Mouse (Mus musculus): Measurements from ENCODE around the gene Ifih1. TPM values are rescaled to one million over a fixed set of nuclear protein-coding genes. Genes with fewer than 3 reads are reported as not detected.
A peak's percentile ranks its signal among the peaks of the same experiment; 100 is the strongest.

The Ifih1 gene
- polyA plus RNA-seq (2015; fragmentation: Nextera tagmentation; extraction: Ambion mirVana) = 5.9 and 6.2 TPM in 2 replicates

DNA sequence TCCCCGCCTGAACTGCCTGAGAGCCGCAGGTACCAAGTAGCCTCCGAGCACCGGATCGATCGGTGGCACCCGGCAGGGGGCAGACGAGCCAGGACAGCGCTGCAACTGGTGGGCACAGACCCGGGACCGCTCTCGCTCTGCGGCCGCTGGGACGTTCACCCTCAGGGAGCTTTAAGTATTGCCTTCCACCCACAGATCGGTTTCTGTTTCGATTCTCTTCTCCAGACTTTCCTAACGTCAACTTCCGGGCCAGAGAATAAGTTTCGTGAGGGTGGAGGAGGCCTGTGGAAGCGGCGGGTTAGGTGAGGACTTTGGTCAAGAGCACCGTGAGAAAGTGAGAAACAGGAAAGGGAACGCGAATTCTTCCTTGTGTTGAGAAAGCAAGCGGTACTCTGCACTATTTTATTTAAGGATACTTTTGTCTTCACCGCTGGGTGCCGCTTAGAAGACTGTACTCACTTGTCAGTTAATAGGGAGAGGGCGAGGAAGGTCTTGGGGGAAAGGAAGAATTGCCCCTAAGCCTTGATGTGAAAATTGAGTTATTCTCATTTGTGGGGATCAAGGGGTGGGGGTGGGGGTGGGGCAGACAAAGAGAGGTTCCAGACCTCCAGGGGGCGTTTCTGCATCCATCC lies at the start of gene Ifih1:
Ifih1 (minus strand) TSS at position 242 of the 632 bp plus-strand sequence.
- WGBS (ENCODE audit: insufficient replicate concordance) = under 1% methylated on average over 30 of the region's 30 CpGs
- no peak for TF ChIP-seq EP300 (IDR thresholded peaks at IDR 0.05; ENCODE audit: low read depth)
- TF ChIP-seq CTCF (IDR thresholded peaks at IDR 0.05; ENCODE audit: low read depth) = peak; percentile 68
- H3K27me3 ChIP-seq (ENCODE audit: insufficient read depth, low read length) = no peaks in the 10 kb centered on the region
- H3K9me3 ChIP-seq (ENCODE audit: low read length) = no peaks in the 10 kb centered on the region
- H3K4me1 ChIP-seq (ENCODE audit: insufficient read depth) = peaks cover 19% of the 10 kb centered on the region
- no peaks in the 10 kb centered on the region for H3K36me3 ChIP-seq (replicated peaks; ENCODE audit: insufficient read depth, low read length)
- H3K4me2 ChIP-seq (ENCODE audit: low read depth, low read length) = peak within 1 kb of the TSS; percentile 76
- DNase-seq = peak; percentile 85
- peak within 1 kb of the TSS; percentile 85 for H3K27ac ChIP-seq (ENCODE audit: low read depth)
- H3K4me3 ChIP-seq (ENCODE audit: low read depth, low read length) = peak within 1 kb of the TSS; percentile 68
- ATAC-seq = peak; percentile 90
- H3K9ac ChIP-seq (replicated peaks) = peak within 1 kb of the TSS; percentile 68

DNA sequence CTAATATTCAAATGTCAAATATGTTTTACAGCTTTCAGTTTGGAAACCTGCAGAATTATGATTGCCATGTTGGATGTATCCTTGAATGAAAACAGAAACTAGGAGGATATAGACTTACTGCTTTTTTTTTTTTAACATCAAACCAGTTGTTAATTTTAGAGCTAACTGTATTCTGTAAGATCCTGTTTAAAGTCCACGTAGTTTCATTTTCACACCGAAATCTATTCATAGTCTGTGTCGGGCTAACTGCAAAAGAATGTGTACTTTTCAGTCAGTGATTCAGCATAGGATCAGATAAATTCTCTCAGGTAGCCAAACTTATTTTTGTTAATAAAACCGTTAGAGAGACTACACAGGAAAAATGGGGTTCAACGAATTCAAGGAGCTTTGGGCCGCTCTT lies 39.9 kb upstream of the Ifih1 start:
- TF ChIP-seq CTCF (IDR thresholded peaks at IDR 0.05; ENCODE audit: low read depth) (no peak), EP300 (IDR thresholded peaks at IDR 0.05; ENCODE audit: low read depth) (no peak)
- no peak overlapping the region for H3K4me3 ChIP-seq (ENCODE audit: low read depth, low read length)
- DNase-seq (no peak), ATAC-seq (no peak)
- no peak overlapping the region for H3K9ac ChIP-seq (replicated peaks)
- no peaks in the 10 kb centered on the region for H3K27me3 ChIP-seq (ENCODE audit: insufficient read depth, low read length)
- no peaks in the 10 kb centered on the region for H3K9me3 ChIP-seq (ENCODE audit: low read length)
- H3K27ac ChIP-seq (ENCODE audit: low read depth) = no peak overlapping the region
- H3K4me1 ChIP-seq (ENCODE audit: insufficient read depth) = no peaks in the 10 kb centered on the region
- no peak overlapping the region for H3K4me2 ChIP-seq (ENCODE audit: low read depth, low read length)
- WGBS (ENCODE audit: insufficient replicate concordance) = 73% methylated on average over 6 of the region's 6 CpGs
- peaks cover 3% of the 10 kb centered on the region; the same call in 1 of the 2 replicates for H3K36me3 ChIP-seq (replicated peaks; ENCODE audit: insufficient read depth, low read length)

DNA sequence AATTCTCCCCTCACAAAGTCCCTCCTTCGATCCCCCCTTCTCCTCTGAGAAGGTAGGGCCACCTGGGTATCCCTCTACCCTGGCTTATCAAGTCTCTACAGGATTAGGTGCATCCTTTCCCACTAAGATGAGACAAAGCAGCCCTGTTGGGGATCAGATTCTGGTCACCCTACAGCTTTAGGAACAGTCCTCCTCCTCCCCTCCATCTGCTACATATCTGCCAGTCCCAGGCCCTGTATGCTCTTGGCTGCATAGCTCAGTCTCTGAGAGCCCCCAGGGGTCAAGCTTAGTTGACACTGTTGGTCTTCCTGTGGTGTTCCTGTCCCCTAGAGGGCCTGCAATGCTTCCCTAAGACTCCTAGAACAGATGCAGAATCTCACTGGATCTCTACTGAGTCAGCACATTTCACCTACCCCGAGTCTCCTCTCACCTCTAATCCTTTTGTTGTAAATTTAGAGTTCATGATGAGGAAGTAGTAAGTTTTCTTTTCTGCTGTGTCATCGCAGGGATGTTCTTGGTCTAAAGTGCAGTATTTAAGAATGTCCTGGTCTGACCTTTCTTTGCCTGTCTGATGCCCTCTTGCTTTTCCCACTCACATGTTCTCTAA lies 39.0 kb upstream of the Ifih1 start:
- H3K36me3 ChIP-seq (replicated peaks; ENCODE audit: insufficient read depth, low read length) = peaks cover 3% of the 10 kb centered on the region; the same call in 1 of the 2 replicates
- TF ChIP-seq CTCF (IDR thresholded peaks at IDR 0.05; ENCODE audit: low read depth) (no peak), EP300 (IDR thresholded peaks at IDR 0.05; ENCODE audit: low read depth) (no peak)
- H3K27ac ChIP-seq (ENCODE audit: low read depth) = no peak overlapping the region
- H3K9ac ChIP-seq (replicated peaks) = no peak overlapping the region
- no peak for DNase-seq
- ATAC-seq = peak; percentile 13; the same call in 1 of the 2 replicates
- no peaks in the 10 kb centered on the region for H3K27me3 ChIP-seq (ENCODE audit: insufficient read depth, low read length)
- H3K4me3 ChIP-seq (ENCODE audit: low read depth, low read length) = no peak overlapping the region
- no peak overlapping the region for H3K4me2 ChIP-seq (ENCODE audit: low read depth, low read length)
- no peaks in the 10 kb centered on the region for H3K4me1 ChIP-seq (ENCODE audit: insufficient read depth)
- H3K9me3 ChIP-seq (ENCODE audit: low read length) = no peaks in the 10 kb centered on the region
- WGBS (ENCODE audit: insufficient replicate concordance) = 51% methylated on average over 3 of the region's 3 CpGs

DNA sequence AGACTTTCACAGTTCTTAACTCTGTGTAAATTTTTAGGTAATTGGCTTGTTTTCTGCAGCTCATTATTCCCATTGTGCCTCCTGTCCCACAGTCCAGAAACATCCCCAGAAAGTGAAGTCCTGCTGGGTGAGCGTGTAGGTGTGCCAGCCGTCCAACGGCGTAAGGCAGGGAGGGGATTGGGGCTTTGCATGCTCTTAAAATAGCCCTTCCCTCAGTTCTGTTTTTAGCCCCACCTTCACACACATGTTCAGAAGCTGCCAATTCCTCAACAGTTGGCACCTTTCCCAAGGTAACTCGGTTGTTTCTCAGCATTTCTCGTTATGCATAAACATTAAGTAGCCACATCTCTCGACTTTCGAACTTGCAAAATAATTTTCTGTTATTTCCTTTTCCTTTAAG lies 35.6 kb upstream of the Ifih1 start:
- no peak overlapping the region for H3K9ac ChIP-seq (replicated peaks)
- no peak overlapping the region for H3K4me3 ChIP-seq (ENCODE audit: low read depth, low read length)
- no peak overlapping the region for H3K4me2 ChIP-seq (ENCODE audit: low read depth, low read length)
- no peak for DNase-seq
- H3K27me3 ChIP-seq (ENCODE audit: insufficient read depth, low read length) = no peaks in the 10 kb centered on the region
- H3K9me3 ChIP-seq (ENCODE audit: low read length) = no peaks in the 10 kb centered on the region
- H3K36me3 ChIP-seq (replicated peaks; ENCODE audit: insufficient read depth, low read length) = no peaks in the 10 kb centered on the region
- WGBS (ENCODE audit: insufficient replicate concordance) = 71% methylated on average over 8 of the region's 8 CpGs
- TF ChIP-seq CTCF (IDR thresholded peaks at IDR 0.05; ENCODE audit: low read depth) (no peak), EP300 (IDR thresholded peaks at IDR 0.05; ENCODE audit: low read depth) (no peak)
- H3K27ac ChIP-seq (ENCODE audit: low read depth) = no peak overlapping the region
- H3K4me1 ChIP-seq (ENCODE audit: insufficient read depth) = no peaks in the 10 kb centered on the region
- ATAC-seq = no peak

DNA sequence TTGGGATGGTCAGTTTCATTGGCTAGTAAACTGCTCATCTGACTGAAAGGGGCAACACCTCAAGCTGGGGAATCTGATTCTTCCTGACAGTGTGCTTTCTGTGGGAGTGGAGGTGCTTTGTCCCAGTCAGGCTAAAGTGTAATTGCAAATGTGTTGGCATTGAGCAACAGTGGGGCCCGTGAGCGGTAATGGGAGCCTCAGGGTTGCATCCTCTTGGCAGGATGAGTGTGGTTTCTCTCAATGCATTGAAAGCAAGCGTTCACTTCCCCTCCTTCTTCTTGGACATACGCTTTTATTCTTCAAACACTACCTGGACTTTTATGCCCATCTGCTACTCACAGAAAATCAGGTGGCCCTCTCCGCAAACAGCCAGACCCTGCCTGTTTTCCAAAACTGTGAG lies 26.7 kb upstream of the Ifih1 start:
- Histone ChIP-seq H3K9ac (replicated peaks) (no peak overlapping the region), H3K9me3 (ENCODE audit: low read length) (no peaks in the 10 kb centered on the region), H3K4me3 (ENCODE audit: low read depth, low read length) (no peak overlapping the region), H3K4me1 (ENCODE audit: insufficient read depth) (peaks cover 4% of the 10 kb centered on the region; the same call in 1 of the 2 replicates), H3K27ac (ENCODE audit: low read depth) (no peak overlapping the region), H3K36me3 (replicated peaks; ENCODE audit: insufficient read depth, low read length) (0 out of 2 replicates have a peak, but pooled peaks cover 2% of the 10 kb centered on the region), H3K4me2 (ENCODE audit: low read depth, low read length) (peak overlapping the region; percentile 19; the same call in 1 of the 2 replicates), H3K27me3 (ENCODE audit: insufficient read depth, low read length) (no peaks in the 10 kb centered on the region)
- WGBS (ENCODE audit: insufficient replicate concordance) = 63% methylated on average over 5 of the region's 5 CpGs
- peak; percentile 23 for DNase-seq
- TF ChIP-seq CTCF (IDR thresholded peaks at IDR 0.05; ENCODE audit: low read depth) = no peak
- no peak for TF ChIP-seq EP300 (IDR thresholded peaks at IDR 0.05; ENCODE audit: low read depth)
- ATAC-seq = 0 out of 2 replicates have a peak, but pooled peaks have one; percentile 33

DNA sequence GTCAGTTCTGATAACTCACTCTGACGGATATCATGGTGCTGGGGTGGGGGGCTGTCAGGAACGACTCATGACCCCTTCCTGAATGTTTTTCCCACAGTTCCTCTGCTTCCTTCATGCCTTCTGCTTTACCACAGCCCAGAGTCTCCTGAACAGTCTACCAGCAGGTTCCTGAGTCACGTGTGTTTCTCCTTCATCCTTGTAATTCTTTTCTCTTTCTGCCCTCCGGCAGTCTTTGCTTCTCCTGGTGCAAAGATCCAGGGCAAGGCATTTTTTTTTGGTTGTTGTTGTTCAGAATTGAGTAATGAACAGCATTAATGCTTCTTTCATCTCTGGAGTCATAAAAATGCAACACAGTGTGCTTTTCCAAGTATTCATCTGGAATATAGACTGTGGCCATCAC lies 24.7 kb upstream of the Ifih1 start:
- Histone ChIP-seq H3K36me3 (replicated peaks; ENCODE audit: insufficient read depth, low read length) (0 out of 2 replicates have a peak, but pooled peaks cover 2% of the 10 kb centered on the region), H3K4me1 (ENCODE audit: insufficient read depth) (peaks cover 4% of the 10 kb centered on the region; the same call in 1 of the 2 replicates), H3K27me3 (ENCODE audit: insufficient read depth, low read length) (no peaks in the 10 kb centered on the region), H3K4me2 (ENCODE audit: low read depth, low read length) (no peak overlapping the region), H3K9ac (replicated peaks) (no peak overlapping the region), H3K27ac (ENCODE audit: low read depth) (no peak overlapping the region), H3K4me3 (ENCODE audit: low read depth, low read length) (no peak overlapping the region), H3K9me3 (ENCODE audit: low read length) (no peaks in the 10 kb centered on the region)
- WGBS (ENCODE audit: insufficient replicate concordance) = 68% methylated on average over 4 of the region's 4 CpGs
- TF ChIP-seq CTCF (IDR thresholded peaks at IDR 0.05; ENCODE audit: low read depth) = no peak
- TF ChIP-seq EP300 (IDR thresholded peaks at IDR 0.05; ENCODE audit: low read depth) = no peak
- DNase-seq (no peak), ATAC-seq (no peak)
